Mouse (Mus musculus) CH12.LX (cell line): ENCODE measurements around the gene Nle1.

Source experiments
- CTCF ChIP-seq, 2 experiments: IDR thresholded peaks in 1 of 2; conservative IDR thresholded peaks in 1 of 2; 2 replicates each; pipeline ENCODE4 v1.5.1; 2011 to 2012; ENCODE audit warnings: low read depth in 2 of 2, low read length in 2 of 2, improper control_type of control experiment in 1 of 2, inconsistent platforms in 1 of 2, mild to moderate bottlenecking in 1 of 2, moderate library complexity in 1 of 2
- MAZ ChIP-seq: IDR thresholded peaks from 2 replicates; pipeline ENCODE4 v1.6.1; 2012; ENCODE audit warnings: low read depth, mild to moderate bottlenecking, inconsistent platforms, low read length, improper control_type of control experiment, moderate library complexity
- NELFE ChIP-seq: IDR thresholded peaks from 2 replicates; pipeline ENCODE4 v1.6.1; 2011; ENCODE audit warnings: low read depth, low read length, improper control_type of control experiment
- RAD21 ChIP-seq: IDR thresholded peaks from 2 replicates; pipeline ENCODE4 v1.6.1; 2011; ENCODE audit warnings: low read depth, mild to moderate bottlenecking, low read length, improper control_type of control experiment, moderate library complexity
- USF1 ChIP-seq: IDR thresholded peaks from 2 replicates; pipeline ENCODE4 v1.6.1; 2014; ENCODE audit warnings: low read depth, mild to moderate bottlenecking, inconsistent platforms, low read length, improper control_type of control experiment
- ZKSCAN1 ChIP-seq: IDR thresholded peaks from 2 replicates; pipeline ENCODE4 v1.6.1; 2012; ENCODE audit warnings: low read depth, inconsistent platforms, low read length, improper control_type of control experiment, borderline replicate concordance
- ZNF384 ChIP-seq: IDR thresholded peaks from 2 replicates; pipeline ENCODE4 v1.6.1; 2012; ENCODE audit warnings: low read depth, low read length, improper control_type of control experiment, inconsistent platforms

GRCm38 (mm10) chr11:82874924-82875323, 33.3 kb downstream of the Nle1 start:
- TF ChIP-seq RAD21 (no peak), USF1 (no peak), ZKSCAN1 (no peak), NELFE (no peak), ZNF384 (no peak), CTCF (conservative IDR thresholded peaks at IDR 0.05 in 1 of 2, IDR thresholded peaks at IDR 0.05 in 1 of 2; ENCODE audit: low read depth in 2 of 2, low read length in 2 of 2) (no peak), MAZ (no peak)
